Mouse (Mus musculus) cerebellum, postnatal 10 days (tissue): ENCODE results near the gene Ehd4.

Experiments
- DNase-seq, 2 experiments: peaks; one replicate each; pipeline ENCODE4 v3.0.0; 2021; ENCODE audit warnings: mixed read lengths in 2 of 2

Ehd4 gene

DNA sequence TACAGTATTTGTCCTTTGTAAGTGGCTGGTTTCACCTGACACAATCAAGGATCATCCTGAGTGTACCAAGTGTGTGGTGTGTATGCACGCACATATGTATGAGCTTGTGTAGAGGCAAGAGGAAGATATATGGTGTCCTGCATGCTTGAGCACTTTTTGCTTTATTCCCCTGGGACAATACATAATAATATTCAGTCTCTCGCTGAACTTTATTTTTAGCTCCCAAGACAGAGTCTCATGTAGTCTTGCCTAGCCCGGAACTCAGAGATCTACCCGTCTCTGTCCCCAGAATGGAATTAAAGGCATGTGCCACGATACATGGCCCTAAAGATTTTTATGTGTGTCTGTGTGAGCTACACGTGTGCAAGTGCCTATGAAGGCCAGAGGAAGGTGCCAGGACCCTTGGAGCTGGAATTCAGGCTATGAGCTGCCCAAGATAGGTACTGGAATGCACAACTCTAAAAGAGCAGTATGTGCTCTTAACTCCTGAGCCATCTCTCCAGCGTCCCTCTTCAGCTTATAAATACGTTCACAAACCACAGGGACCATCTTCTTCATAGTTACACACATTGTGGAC is 47.9 kb downstream of the Ehd4 start:
- no peak for DNase-seq

GRCm38 (mm10) chr2:120105861-120106260 is 48.5 kb downstream of the Ehd4 start:
- DNase-seq, result no peak

DNA sequence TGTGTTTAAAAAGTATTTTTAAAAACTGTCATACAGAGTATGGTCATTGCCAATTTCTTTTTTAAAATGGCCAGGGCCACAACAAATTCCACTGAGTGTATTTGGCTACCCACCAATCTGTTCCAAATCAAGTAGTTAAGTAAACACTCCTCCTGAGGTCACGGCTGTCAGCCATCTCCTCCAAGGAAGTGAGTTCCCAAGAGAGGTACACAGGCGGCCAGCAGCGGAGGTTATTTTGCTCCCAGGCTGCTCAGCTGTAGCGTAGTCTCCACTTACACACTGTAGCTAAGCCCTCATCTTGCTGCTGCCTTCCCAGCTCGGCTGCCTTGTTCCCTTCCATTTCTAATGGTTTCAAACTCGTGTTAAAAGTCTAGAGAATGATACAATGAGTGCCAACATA is 51.5 kb downstream of the Ehd4 start:
- DNase-seq, result no peak

GRCm38 (mm10) chr2:120102450-120102849 is 52.0 kb downstream of the Ehd4 start:
- DNase-seq, result no peak

GRCm38 (mm10) chr2:120101961-120102360 is 52.4 kb downstream of the Ehd4 start:
- DNase-seq, result no peak

- no peak for DNase-seq
These were observed 54.5 kb downstream of the Ehd4 start for GRCm38 (mm10) chr2:120099886-120100285.

- DNase-seq, result no peak
These were observed 55.1 kb downstream of the Ehd4 start for GRCm38 (mm10) chr2:120099263-120099662.

DNA sequence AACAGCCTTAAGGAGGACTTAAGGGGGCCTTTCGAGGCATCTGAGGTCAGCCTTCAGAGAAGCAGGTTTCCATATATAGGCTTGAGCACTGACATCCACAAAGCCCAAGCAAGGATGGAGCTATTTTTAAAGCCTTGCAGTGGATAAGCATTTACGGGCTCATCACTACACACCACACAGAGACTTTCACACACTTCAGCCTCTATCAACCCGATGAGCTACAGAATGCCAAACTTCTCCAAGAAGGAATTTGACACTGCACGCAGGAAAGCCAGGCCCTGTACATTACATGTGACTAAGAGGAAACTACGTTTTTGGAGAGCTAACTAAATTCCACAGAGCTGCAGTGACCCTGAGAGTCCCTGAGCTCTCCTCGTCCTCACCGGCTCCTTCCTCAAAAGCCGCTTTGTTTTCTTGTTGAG is 55.6 kb downstream of the Ehd4 start:
- no peak for DNase-seq

DNA sequence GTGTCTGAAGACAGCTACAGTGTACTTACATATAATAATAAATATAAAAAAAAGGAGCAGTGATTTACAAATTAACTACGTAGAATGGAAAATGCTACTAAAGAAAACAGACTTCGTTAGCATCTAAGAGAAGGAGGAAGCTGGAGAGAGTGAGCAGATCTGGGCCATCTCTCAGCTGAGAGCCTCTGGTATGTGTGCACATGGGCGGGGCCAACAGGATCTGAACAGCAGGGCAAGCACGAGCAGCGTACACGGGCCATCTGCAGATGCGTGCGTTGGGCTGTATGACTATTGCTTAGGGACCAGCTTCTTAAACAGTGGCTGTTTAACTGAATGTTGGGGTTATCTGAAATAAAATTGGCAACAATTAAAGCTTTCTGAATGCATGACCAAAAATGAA is 56.5 kb downstream of the Ehd4 start:
- DNase-seq, result no peak

- DNase-seq, result no peak
These were observed 57.7 kb downstream of the Ehd4 start for GRCm38 (mm10) chr2:120096711-120097110.

DNA sequence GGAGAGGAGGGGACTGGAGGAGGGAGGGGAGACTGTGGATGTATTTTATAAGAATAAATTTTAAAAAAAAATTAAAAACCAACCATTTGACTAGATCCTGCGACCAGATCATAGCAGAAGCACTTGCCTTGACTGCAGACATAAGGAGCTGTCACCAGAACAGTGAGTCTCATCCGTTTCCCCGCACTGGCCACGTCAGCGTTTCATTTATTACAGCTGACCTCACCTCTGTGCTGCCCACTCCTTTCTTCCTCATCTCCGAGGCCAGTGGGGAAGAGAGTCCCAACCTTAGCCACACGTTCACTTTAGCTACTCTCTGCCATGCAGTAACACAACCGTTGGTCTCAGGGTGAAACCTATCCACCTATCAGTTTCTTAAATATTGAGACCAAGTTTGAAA is 58.2 kb downstream of the Ehd4 start:
- DNase-seq, result no peak

DNA sequence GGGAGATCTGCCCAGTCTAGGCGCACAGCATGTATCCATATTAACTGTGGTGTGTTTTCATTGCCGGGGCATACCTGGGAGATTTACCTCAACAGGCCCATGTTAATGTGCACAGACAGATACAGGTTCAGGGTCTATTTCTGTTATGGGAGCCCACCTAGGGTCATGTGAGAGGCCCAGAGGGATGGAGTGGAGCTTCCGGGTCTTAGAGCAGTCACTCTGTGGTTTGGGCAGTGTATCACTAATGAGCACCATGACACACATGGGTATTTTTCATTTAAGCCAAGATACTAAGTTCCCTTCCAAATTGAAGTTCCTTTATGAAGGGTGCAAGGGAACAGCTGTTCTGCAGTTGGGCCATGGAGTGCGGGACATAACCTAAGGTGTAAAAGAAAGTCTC is 59.2 kb downstream of the Ehd4 start:
- DNase-seq, result no peak

DNA sequence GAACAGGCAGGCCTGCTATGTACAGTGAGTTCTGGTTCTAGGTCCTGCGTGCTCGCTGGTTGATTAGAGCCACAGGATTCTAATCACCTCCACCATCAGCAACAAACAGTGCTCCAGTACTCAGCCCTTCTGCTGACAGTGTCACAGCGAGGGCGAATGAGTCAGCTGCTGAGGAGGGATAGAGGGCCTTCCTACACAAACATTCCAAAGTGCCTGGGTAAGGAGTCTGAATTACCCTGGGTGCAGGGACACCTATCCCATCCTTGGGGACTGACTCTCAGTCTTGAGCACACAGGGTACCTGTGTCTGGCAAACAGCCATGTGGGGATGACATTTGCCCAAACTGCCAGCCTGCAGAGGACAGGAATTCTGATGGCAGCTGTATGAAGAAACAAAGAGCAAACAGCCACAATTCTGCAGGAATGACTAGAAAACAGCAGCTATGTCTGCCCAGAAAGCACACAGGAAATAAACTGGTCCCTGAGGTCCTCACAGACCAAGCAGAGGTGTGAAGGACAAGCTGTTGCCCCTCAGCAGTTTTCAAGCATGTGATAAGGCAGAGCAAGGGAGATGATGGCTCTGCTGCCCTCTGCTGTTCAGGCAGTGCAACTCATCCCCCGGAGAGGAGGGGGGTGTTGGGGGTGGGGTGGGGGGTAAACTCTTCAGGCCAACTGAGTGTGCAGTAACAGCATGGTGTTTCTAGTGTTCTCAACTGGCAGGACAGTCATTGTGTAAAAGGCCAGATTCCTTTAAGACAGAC is 60.6 kb downstream of the Ehd4 start:
- peak; percentile 76 to 82 for DNase-seq

- no peak for DNase-seq
These were observed 63.4 kb downstream of the Ehd4 start for GRCm38 (mm10) chr2:120090979-120091378.

DNA sequence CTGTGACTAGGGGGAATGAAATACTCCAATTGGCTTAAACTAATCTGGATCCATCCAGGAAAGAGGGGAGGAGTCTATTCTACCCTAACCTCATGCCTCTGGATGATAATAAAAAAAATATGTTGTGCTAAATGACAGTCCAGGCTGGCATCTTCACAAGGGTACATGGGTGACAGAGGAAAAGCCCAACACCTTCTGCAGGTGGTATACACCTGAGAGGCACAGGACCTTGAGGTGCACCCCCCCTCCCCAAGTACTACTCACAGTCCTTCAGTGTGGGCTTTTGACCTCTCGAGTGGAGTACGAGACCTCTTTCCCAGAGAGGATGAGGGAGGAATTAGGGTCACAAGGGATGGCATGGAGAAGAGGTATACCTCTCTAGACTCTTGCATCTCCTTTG is 66.5 kb downstream of the Ehd4 start:
- no peak for DNase-seq

DNA sequence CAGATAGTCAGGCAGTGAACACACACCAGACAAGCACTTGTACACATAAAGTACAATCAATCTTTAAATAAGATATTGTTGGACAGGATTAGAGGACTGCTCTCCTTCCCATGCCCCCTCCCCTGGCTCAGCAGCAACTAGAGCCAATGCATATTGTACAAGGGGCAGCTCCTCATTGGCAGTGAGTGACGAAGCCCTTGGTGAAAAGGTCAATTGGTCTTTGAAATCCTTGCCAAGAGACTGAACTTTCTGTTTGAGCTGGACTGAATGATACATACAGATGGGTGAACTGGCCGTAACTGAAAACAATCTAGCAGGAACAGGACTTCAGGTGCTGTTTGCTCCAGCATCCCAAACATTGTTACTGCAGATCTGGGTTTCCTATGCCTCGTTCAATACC is 67.0 kb downstream of the Ehd4 start:
- no peak for DNase-seq

GRCm38 (mm10) chr2:120086038-120086437 is 68.4 kb downstream of the Ehd4 start:
- no peak for DNase-seq

- DNase-seq, result peak in 1 of 2 experiments; percentile 24
These were observed 69.6 kb downstream of the Ehd4 start for GRCm38 (mm10) chr2:120084593-120085361.

GRCm38 (mm10) chr2:120082416-120082815 is 72.0 kb downstream of the Ehd4 start:
- DNase-seq, result no peak

GRCm38 (mm10) chr2:120076076-120076705 is 78.2 kb downstream of the Ehd4 start:
- DNase-seq, result peak; percentile 66 to 70

DNA sequence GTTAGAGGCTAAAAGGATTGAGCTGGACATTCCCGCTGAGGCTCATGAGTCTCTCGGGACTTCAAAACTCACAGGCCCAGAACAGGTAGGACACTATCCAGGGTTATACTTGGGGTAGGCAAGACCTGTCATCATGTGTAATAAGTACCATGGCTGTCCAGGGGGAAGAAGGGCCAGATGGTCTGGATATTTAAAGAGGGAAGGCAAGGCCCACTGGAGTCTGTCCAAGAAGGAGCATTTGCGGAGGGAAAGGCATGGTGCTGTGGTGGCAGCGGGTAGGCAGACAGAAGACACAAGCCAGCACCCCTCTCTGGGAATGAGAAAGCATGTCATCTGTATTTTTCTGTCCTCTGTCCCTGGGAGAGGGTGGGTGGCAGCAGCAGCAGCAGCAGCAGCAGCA is 80.3 kb downstream of the Ehd4 start:
- peak; percentile 68 to 76 for DNase-seq

GRCm38 (mm10) chr2:120069466-120069990 is 84.9 kb downstream of the Ehd4 start:
- DNase-seq, result no peak
